Comparison of ENCODE assay signal across 8 mouse cellular contexts in the genomic region with DNA sequence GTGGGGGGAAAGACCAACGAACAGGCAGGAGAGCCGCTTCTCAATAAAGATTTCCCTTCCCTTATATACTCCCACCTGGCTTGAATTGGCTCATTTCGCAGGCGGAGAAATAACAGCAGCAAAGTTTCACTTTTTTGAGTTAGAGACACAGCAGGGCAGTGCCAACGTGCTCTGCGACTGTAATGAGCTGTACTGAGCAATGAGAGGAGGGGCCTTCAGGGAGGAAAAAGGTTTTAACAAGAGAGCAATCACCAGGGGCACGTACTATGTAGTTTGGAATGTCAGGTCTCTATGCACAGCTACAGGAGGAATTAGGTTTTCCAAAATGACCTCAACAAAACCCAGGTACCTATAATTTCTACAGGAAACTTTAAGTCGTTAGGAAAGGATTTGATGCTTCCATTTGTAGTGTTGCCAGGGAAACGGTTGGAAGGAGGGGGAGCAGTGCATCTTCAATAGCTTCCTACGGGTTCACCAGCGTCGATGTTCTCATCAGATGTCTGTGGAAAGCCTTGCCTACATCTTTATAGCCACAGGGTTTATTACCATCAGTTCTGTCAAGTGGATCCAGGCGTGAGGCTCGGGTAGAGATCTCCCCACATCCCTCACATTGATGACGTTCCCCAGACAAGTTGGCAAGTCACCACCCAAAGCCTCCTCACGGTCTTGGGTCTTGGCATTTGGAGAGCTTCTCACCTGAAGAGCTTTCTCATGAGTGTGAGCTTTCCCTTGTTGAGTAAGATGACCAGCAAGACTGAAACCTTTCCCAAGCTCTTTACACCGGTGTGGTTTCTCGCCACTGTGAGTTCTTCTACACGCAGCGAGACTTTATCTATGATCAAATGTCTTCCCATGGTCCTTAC. TPM values are rescaled to one million over a fixed set of nuclear protein-coding genes. Genes with fewer than 3 reads are reported as not detected.
A peak's percentile ranks its signal among the peaks of the same experiment; 100 is the strongest.
DNase-seq lines count a peak whose midpoint lies in the region; ATAC-seq lines count a peak whose summit lies in the region.

No protein-coding gene starts in this region.

- H3K4me2 ChIP-seq in heart, embryonic 13.5 days, result peak overlapping the region; percentile 69
- H3K4me2 ChIP-seq in intestine, embryonic 16.5 days (ENCODE audit: low read depth, low read length), result peak overlapping the region; percentile 36; the same call in 1 of the 2 replicates
- peak overlapping the region; percentile 45 for H3K4me2 ChIP-seq in midbrain, embryonic 11.5 days

- H3K9me3 ChIP-seq in heart, embryonic 13.5 days, result peaks cover 13% of the 10 kb centered on the region; the same call in 1 of the 2 replicates
- peaks cover 16% of the 10 kb centered on the region for H3K9me3 ChIP-seq in embryonic facial prominence, embryonic 10.5 days
- H3K9me3 ChIP-seq in intestine, embryonic 16.5 days (ENCODE audit: control insufficient read depth, low read length), result peaks cover 14% of the 10 kb centered on the region
- no peaks in the 10 kb centered on the region; the same call in 1 of the 2 replicates for H3K9me3 ChIP-seq in midbrain, embryonic 11.5 days (ENCODE audit: control insufficient read depth, low read length)

- H3K27me3 ChIP-seq in heart, embryonic 13.5 days (replicated peaks), result peaks cover 32% of the 10 kb centered on the region
- H3K27me3 ChIP-seq in embryonic facial prominence, embryonic 10.5 days (replicated peaks; ENCODE audit: low read depth, poor library complexity, severe bottlenecking), result no peaks in the 10 kb centered on the region
- H3K27me3 ChIP-seq in intestine, embryonic 16.5 days (replicated peaks; ENCODE audit: control insufficient read depth, insufficient read depth, low read length), result peaks cover 3% of the 10 kb centered on the region; the same call in 1 of the 2 replicates
- H3K27me3 ChIP-seq in midbrain, embryonic 11.5 days (ENCODE audit: control insufficient read depth, insufficient read depth, low read length), result no peaks in the 10 kb centered on the region

- ATAC-seq in heart, embryonic 13.5 days (ENCODE audit: extremely low read depth, insufficient number of reproducible peaks, low FRiP score, low TSS enrichment), result no peak
- ATAC-seq in intestine, embryonic 16.5 days, result no peak
- peak; percentile 79; the same call in 1 of the 2 replicates for ATAC-seq in midbrain, embryonic 11.5 days (ENCODE audit: low FRiP score)

- intact Hi-C loops in heart, postnatal 14 days (cut with DNase I), result no loop called here

- peak overlapping the region; percentile 42 for H3K4me3 ChIP-seq in heart, embryonic 13.5 days
- peak overlapping the region; percentile 52 for H3K4me3 ChIP-seq in embryonic facial prominence, embryonic 10.5 days
- 0 out of 2 replicates have a peak overlapping the region, but pooled peaks have one; percentile 9 for H3K4me3 ChIP-seq in intestine, embryonic 16.5 days (ENCODE audit: low read length)
- peak overlapping the region; percentile 25 for H3K4me3 ChIP-seq in midbrain, embryonic 11.5 days (ENCODE audit: low read depth, low read length)

- H3K36me3 ChIP-seq in heart, embryonic 13.5 days, result no peaks in the 10 kb centered on the region
- H3K36me3 ChIP-seq in embryonic facial prominence, embryonic 10.5 days (replicated peaks), result no peaks in the 10 kb centered on the region
- H3K36me3 ChIP-seq in intestine, embryonic 16.5 days (ENCODE audit: control insufficient read depth, insufficient read depth, low read length), result no peaks in the 10 kb centered on the region
- H3K36me3 ChIP-seq in midbrain, embryonic 11.5 days (ENCODE audit: control insufficient read depth, insufficient read depth, low read length), result no peaks in the 10 kb centered on the region

- H3K4me1 ChIP-seq in heart, embryonic 13.5 days, result peaks cover 3% of the 10 kb centered on the region; the same call in 1 of the 2 replicates
- H3K4me1 ChIP-seq in embryonic facial prominence, embryonic 10.5 days, result peaks cover 4% of the 10 kb centered on the region; the same call in 1 of the 2 replicates
- H3K4me1 ChIP-seq in intestine, embryonic 16.5 days (ENCODE audit: control insufficient read depth, insufficient read depth, low read length), result no peaks in the 10 kb centered on the region
- H3K4me1 ChIP-seq in midbrain, embryonic 11.5 days (ENCODE audit: control insufficient read depth, insufficient read depth, low read length), result 0 out of 2 replicates have a peak, but pooled peaks cover 4% of the 10 kb centered on the region

- 47% methylated on average over 20 of the region's 20 CpGs for WGBS in heart, embryonic 13.5 days
- WGBS in embryonic facial prominence, embryonic 10.5 days, result 47% methylated on average over 20 of the region's 20 CpGs
- WGBS in intestine, embryonic 16.5 days, result 49% methylated on average over 20 of the region's 20 CpGs
- 46% methylated on average over 20 of the region's 20 CpGs for WGBS in midbrain, embryonic 11.5 days

- peak overlapping the region; percentile 67 for H3K9ac ChIP-seq in heart, embryonic 13.5 days
- H3K9ac ChIP-seq in intestine, embryonic 16.5 days (ENCODE audit: low read depth, low read length), result no peak overlapping the region
- H3K9ac ChIP-seq in midbrain, embryonic 11.5 days (ENCODE audit: low read length), result peak overlapping the region; percentile 43; the same call in 1 of the 2 replicates

- no peak overlapping the region for H3K27ac ChIP-seq in heart, embryonic 13.5 days (replicated peaks)
- H3K27ac ChIP-seq in embryonic facial prominence, embryonic 10.5 days (replicated peaks), result no peak overlapping the region
- H3K27ac ChIP-seq in intestine, embryonic 16.5 days (ENCODE audit: low read length), result no peak overlapping the region
- no peak overlapping the region for H3K27ac ChIP-seq in midbrain, embryonic 11.5 days (ENCODE audit: low read depth, low read length)

- DNase-seq in heart, postnatal 14 days, result no peak
- DNase-seq in embryonic facial prominence, embryonic 10.5 days (ENCODE audit: low spot score), result no peak
- peak; percentile 90 for DNase-seq in midbrain, embryonic 11.5 days (ENCODE audit: low spot score, missing footprints)
- no peak for DNase-seq in layer of hippocampus, postnatal 14 days (ENCODE audit: low spot score in 2 of 2)
- no peak for DNase-seq in adrenal gland, postnatal 36 days
- DNase-seq in cerebellum, postnatal 25 days, result no peak

RNA-seq across cellular contexts. Expression of a gene that starts 7.2 kb away (rescaled TPM):
- polyA plus RNA-seq in heart, embryonic 13.5 days (2015; fragmentation: Nextera tagmentation; extraction: Ambion mirVana), result not detected in 2 replicates
- total RNA-seq in heart, postnatal 14 days (2021), result not detected
- 0.17 TPM in 1 of 2 replicates, not detected in the other for polyA plus RNA-seq in embryonic facial prominence, embryonic 10.5 days (2016; fragmentation: Nextera tagmentation; extraction: Ambion mirVana)
- polyA plus RNA-seq in intestine, embryonic 16.5 days (2015; fragmentation: Nextera tagmentation; extraction: Ambion mirVana), result not detected in 2 replicates
- 0.26 TPM in 1 of 2 replicates, not detected in the other for polyA plus RNA-seq in midbrain, embryonic 11.5 days (2014; fragmentation: Nextera tagmentation; extraction: Ambion mirVana)
- not detected for total RNA-seq in layer of hippocampus, postnatal 14 days (2021)
- total RNA-seq in adrenal gland, postnatal 36 days (2021), result under 1 TPM; 0.36 to 0.56 TPM

RNA-seq across cellular contexts. Expression of a gene that starts 10.0 kb away (rescaled TPM):
- 4.5 and 4.6 TPM in 2 replicates for polyA plus RNA-seq in heart, embryonic 13.5 days (2015; fragmentation: Nextera tagmentation; extraction: Ambion mirVana)
- total RNA-seq in heart, postnatal 14 days (2021), result 1 to 10 TPM; 1.7 to 2.1 TPM
- polyA plus RNA-seq in embryonic facial prominence, embryonic 10.5 days (2016; fragmentation: Nextera tagmentation; extraction: Ambion mirVana), result 13.8 and 13.9 TPM in 2 replicates
- polyA plus RNA-seq in intestine, embryonic 16.5 days (2015; fragmentation: Nextera tagmentation; extraction: Ambion mirVana), result 6.0 and 7.3 TPM in 2 replicates
- 13.0 and 14.3 TPM in 2 replicates for polyA plus RNA-seq in midbrain, embryonic 11.5 days (2014; fragmentation: Nextera tagmentation; extraction: Ambion mirVana)
- total RNA-seq in layer of hippocampus, postnatal 14 days (2021), result 10 to 100 TPM; 13.3 to 13.9 TPM
- 1 to 10 TPM; 3.1 to 4.0 TPM for total RNA-seq in adrenal gland, postnatal 36 days (2021)

RNA-seq across cellular contexts. Expression of a gene that starts 22.5 kb away (rescaled TPM):
- not detected in 2 replicates for polyA plus RNA-seq in heart, embryonic 13.5 days (2015; fragmentation: Nextera tagmentation; extraction: Ambion mirVana)
- not detected for total RNA-seq in heart, postnatal 14 days (2021)
- not detected in 2 replicates for polyA plus RNA-seq in embryonic facial prominence, embryonic 10.5 days (2016; fragmentation: Nextera tagmentation; extraction: Ambion mirVana)
- polyA plus RNA-seq in intestine, embryonic 16.5 days (2015; fragmentation: Nextera tagmentation; extraction: Ambion mirVana), result 0.10 TPM in 1 of 2 replicates, not detected in the other
- polyA plus RNA-seq in midbrain, embryonic 11.5 days (2014; fragmentation: Nextera tagmentation; extraction: Ambion mirVana), result not detected in 2 replicates
- total RNA-seq in layer of hippocampus, postnatal 14 days (2021), result not detected
- not detected for total RNA-seq in adrenal gland, postnatal 36 days (2021)

RNA-seq across cellular contexts. Expression of a gene that starts 25.5 kb away (rescaled TPM):
- 14.5 and 18.7 TPM in 2 replicates for polyA plus RNA-seq in heart, embryonic 13.5 days (2015; fragmentation: Nextera tagmentation; extraction: Ambion mirVana)
- total RNA-seq in heart, postnatal 14 days (2021), result 1 to 10 TPM; 3.3 to 4.0 TPM
- polyA plus RNA-seq in embryonic facial prominence, embryonic 10.5 days (2016; fragmentation: Nextera tagmentation; extraction: Ambion mirVana), result 46.4 and 47.7 TPM in 2 replicates
- polyA plus RNA-seq in intestine, embryonic 16.5 days (2015; fragmentation: Nextera tagmentation; extraction: Ambion mirVana), result 18.7 and 21.7 TPM in 2 replicates
- 37.1 and 40.8 TPM in 2 replicates for polyA plus RNA-seq in midbrain, embryonic 11.5 days (2014; fragmentation: Nextera tagmentation; extraction: Ambion mirVana)
- total RNA-seq in layer of hippocampus, postnatal 14 days (2021), result 10 to 100 TPM; 20.5 to 21.1 TPM
- 10 to 100 TPM in 1 of 2 experiments, 1 to 10 TPM in 1; 8.8 to 10.3 TPM for total RNA-seq in adrenal gland, postnatal 36 days (2021)

RNA-seq across cellular contexts. Expression of a gene that starts 43.6 kb away (rescaled TPM):
- 2.9 and 5.3 TPM in 2 replicates for polyA plus RNA-seq in heart, embryonic 13.5 days (2015; fragmentation: Nextera tagmentation; extraction: Ambion mirVana)
- total RNA-seq in heart, postnatal 14 days (2021), result 1 to 10 TPM; 1.0 to 3.3 TPM
- 3.0 and 3.5 TPM in 2 replicates for polyA plus RNA-seq in embryonic facial prominence, embryonic 10.5 days (2016; fragmentation: Nextera tagmentation; extraction: Ambion mirVana)
- polyA plus RNA-seq in intestine, embryonic 16.5 days (2015; fragmentation: Nextera tagmentation; extraction: Ambion mirVana), result 2.5 and 4.3 TPM in 2 replicates
- polyA plus RNA-seq in midbrain, embryonic 11.5 days (2014; fragmentation: Nextera tagmentation; extraction: Ambion mirVana), result 2.8 and 3.4 TPM in 2 replicates
- under 1 TPM; 0.41 to 0.81 TPM for total RNA-seq in layer of hippocampus, postnatal 14 days (2021)
- total RNA-seq in adrenal gland, postnatal 36 days (2021), result 1 to 10 TPM in 1 of 2 experiments, under 1 TPM in 1; 0.79 to 1.3 TPM
